Mouse (Mus musculus): ENCODE measurements around the gene Ccdc30.
A peak's percentile ranks its signal among the peaks of the same experiment; 100 is the strongest.

Gene Ccdc30

GRCm38 (mm10) chr4:119417270-119417669 is 1.9 kb upstream of the Ccdc30 start:
- DNase-seq (ENCODE audit: inconsistent ontology term), result no peak

- DNase-seq (ENCODE audit: inconsistent ontology term), result no peak
Measured at GRCm38 (mm10) chr4:119412791-119413190, 2.5 kb downstream of the Ccdc30 start.

- no peak for DNase-seq (ENCODE audit: inconsistent ontology term)
Measured at GRCm38 (mm10) chr4:119411877-119412650, 3.3 kb downstream of the Ccdc30 start.

GRCm38 (mm10) chr4:119403431-119403830 is 11.9 kb downstream of the Ccdc30 start:
- no peak for DNase-seq (ENCODE audit: inconsistent ontology term)

- no peak for DNase-seq (ENCODE audit: inconsistent ontology term)
Measured at GRCm38 (mm10) chr4:119400896-119401295, 14.4 kb downstream of the Ccdc30 start.

- no peak for DNase-seq (ENCODE audit: inconsistent ontology term)
Measured at GRCm38 (mm10) chr4:119398751-119399150, 16.6 kb downstream of the Ccdc30 start.

- no peak for DNase-seq (ENCODE audit: inconsistent ontology term)
Measured at GRCm38 (mm10) chr4:119390369-119390768, 25.0 kb downstream of the Ccdc30 start.

GRCm38 (mm10) chr4:119389184-119389583 is 26.1 kb downstream of the Ccdc30 start:
- DNase-seq (ENCODE audit: inconsistent ontology term), result peak; percentile 4

- no peak for DNase-seq (ENCODE audit: inconsistent ontology term)
Measured at GRCm38 (mm10) chr4:119381471-119382190, 33.7 kb downstream of the Ccdc30 start.

- DNase-seq (ENCODE audit: inconsistent ontology term), result no peak
Measured at GRCm38 (mm10) chr4:119369460-119369859, 45.9 kb downstream of the Ccdc30 start.

GRCm38 (mm10) chr4:119366758-119367526 is 48.4 kb downstream of the Ccdc30 start:
- DNase-seq (ENCODE audit: inconsistent ontology term), result peak; percentile 16

GRCm38 (mm10) chr4:119362231-119362630 is 53.1 kb downstream of the Ccdc30 start:
- DNase-seq (ENCODE audit: inconsistent ontology term), result no peak

- peak; percentile 21 for DNase-seq (ENCODE audit: inconsistent ontology term)
Measured at GRCm38 (mm10) chr4:119359196-119359971, 55.9 kb downstream of the Ccdc30 start.

GRCm38 (mm10) chr4:119345508-119345907 is 69.8 kb downstream of the Ccdc30 start:
- DNase-seq (ENCODE audit: inconsistent ontology term), result peak; percentile 22

- peak; percentile 23 for DNase-seq (ENCODE audit: inconsistent ontology term)
Measured at GRCm38 (mm10) chr4:119338861-119339361, 76.4 kb downstream of the Ccdc30 start.

GRCm38 (mm10) chr4:119338422-119338821 is 76.9 kb downstream of the Ccdc30 start:
- DNase-seq (ENCODE audit: inconsistent ontology term), result no peak

- DNase-seq (ENCODE audit: inconsistent ontology term), result no peak
Measured at GRCm38 (mm10) chr4:119333487-119333886, 81.8 kb downstream of the Ccdc30 start.

GRCm38 (mm10) chr4:119320896-119321550 is 94.3 kb downstream of the Ccdc30 start:
- DNase-seq (ENCODE audit: inconsistent ontology term), result peak; percentile 0

- DNase-seq (ENCODE audit: inconsistent ontology term), result peak; percentile 94
Measured at GRCm38 (mm10) chr4:119320131-119320830, 95.0 kb downstream of the Ccdc30 start, which contains the start of gene Ppih. Ppih (minus strand) TSS chr4:119320546.

GRCm38 (mm10) chr4:119313756-119314155 is 101.6 kb downstream of the Ccdc30 start:
- no peak for DNase-seq (ENCODE audit: inconsistent ontology term)

Data from Muller cell, postnatal 12 days (primary cell).